In the genomic region with DNA sequence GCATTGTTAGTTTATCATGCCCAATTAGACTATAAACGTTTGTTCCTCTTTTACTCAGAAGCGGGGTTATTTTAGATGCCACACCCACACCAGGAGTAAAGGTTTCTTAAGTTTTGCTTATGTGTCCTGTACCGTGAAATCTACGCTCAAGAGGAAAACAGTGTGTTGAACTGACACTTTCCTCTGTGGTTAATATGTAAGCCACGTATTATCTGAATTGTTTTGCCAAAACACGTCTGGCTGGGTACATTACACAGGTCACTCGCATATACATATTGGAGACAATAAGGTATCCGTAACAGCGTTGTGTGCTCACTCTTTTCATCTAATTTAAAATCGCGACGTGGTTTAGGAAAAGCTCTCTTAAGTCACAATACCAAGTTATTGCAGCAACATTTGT, we compare ENCODE assay signal across 9 mouse cellular contexts.
DNase-seq lines count a peak whose midpoint lies in the region; ATAC-seq lines count a peak whose summit lies in the region.
"Had no signal": no experiment of that assay in that cellular context is flagged by ENCODE, and none has a peak within 500 bp of the region (broad histone marks: within the 10 kb centered on the region; RNA-seq: fewer than 3 reads in every experiment).

No protein-coding gene starts in this region.

- no peak overlapping the region for H3K27ac ChIP-seq in heart, embryonic 12.5 days (ENCODE audit: poor library complexity, severe bottlenecking)
- H3K27ac ChIP-seq in forebrain, embryonic 16.5 days (ENCODE audit: low read length), result peak overlapping the region; percentile 69
- H3K27ac ChIP-seq in liver, embryonic 13.5 days, result no peak overlapping the region

- no peaks in the 10 kb centered on the region for H3K27me3 ChIP-seq in heart, embryonic 12.5 days (replicated peaks)
- H3K27me3 ChIP-seq in forebrain, embryonic 16.5 days (replicated peaks; ENCODE audit: control insufficient read depth, insufficient read depth, low read length), result no peaks in the 10 kb centered on the region
- no peaks in the 10 kb centered on the region for H3K27me3 ChIP-seq in liver, embryonic 13.5 days
- H3K27me3 ChIP-seq: Patski had no signal

- H3K36me3 ChIP-seq in heart, embryonic 12.5 days, result no peaks in the 10 kb centered on the region
- no peaks in the 10 kb centered on the region for H3K36me3 ChIP-seq in forebrain, embryonic 16.5 days (ENCODE audit: control insufficient read depth, insufficient read depth)
- no peaks in the 10 kb centered on the region for H3K36me3 ChIP-seq in liver, embryonic 13.5 days

- H3K9me3 ChIP-seq in heart, embryonic 12.5 days (replicated peaks), result no peaks in the 10 kb centered on the region
- no peaks in the 10 kb centered on the region for H3K9me3 ChIP-seq in forebrain, embryonic 16.5 days (ENCODE audit: control insufficient read depth, low read length)
- no peaks in the 10 kb centered on the region for H3K9me3 ChIP-seq in liver, embryonic 13.5 days (replicated peaks)

- ATAC-seq in heart, embryonic 12.5 days (ENCODE audit: insufficient number of reproducible peaks, low FRiP score), result peak; percentile 15; the same call in 1 of the 2 replicates
- peak; percentile 7 for ATAC-seq in forebrain, embryonic 16.5 days
- no peak for ATAC-seq in liver, embryonic 13.5 days (ENCODE audit: low read depth)

- H3K4me1 ChIP-seq in heart, embryonic 12.5 days (replicated peaks), result no peaks in the 10 kb centered on the region
- 0 out of 2 replicates have a peak, but pooled peaks cover 2% of the 10 kb centered on the region for H3K4me1 ChIP-seq in forebrain, embryonic 16.5 days (replicated peaks; ENCODE audit: control insufficient read depth, insufficient read depth, low read length)
- H3K4me1 ChIP-seq in liver, embryonic 13.5 days (replicated peaks), result no peaks in the 10 kb centered on the region

- WGBS in heart, embryonic 12.5 days, result 43% methylated on average over 12 of the region's 12 CpGs
- WGBS in forebrain, embryonic 16.5 days, result 6% methylated on average over 12 of the region's 12 CpGs
- WGBS in liver, embryonic 13.5 days (ENCODE audit: insufficient replicate concordance), result 21% methylated on average over 12 of the region's 12 CpGs

- no peak for DNase-seq in heart, adult 11 months
- DNase-seq in CD4-positive helper T cell, adult 2 months (ENCODE audit: low read depth, low spot score), result peak; percentile 33
- DNase-seq in liver, embryonic 13.5 days, result no peak
- DNase-seq in skeletal muscle tissue, adult 2 months (ENCODE audit: low read depth, low spot score), result peak; percentile 7
- no peak for DNase-seq in adipocyte (ENCODE audit: low spot score)
- no peak for DNase-seq in embryo, embryonic 9.5 days (ENCODE audit: extremely low spot score)

- peak overlapping the region; percentile 49 for H3K4me3 ChIP-seq in heart, embryonic 12.5 days
- H3K4me3 ChIP-seq in forebrain, embryonic 16.5 days (replicated peaks; ENCODE audit: low read length), result peak overlapping the region; percentile 41
- peak overlapping the region; percentile 51; the same call in 1 of the 2 replicates for H3K4me3 ChIP-seq in liver, embryonic 13.5 days (replicated peaks)

- peak overlapping the region; percentile 66 for H3K4me2 ChIP-seq in heart, embryonic 12.5 days
- H3K4me2 ChIP-seq in forebrain, embryonic 16.5 days (ENCODE audit: low read length), result peak overlapping the region; percentile 76
- H3K4me2 ChIP-seq in liver, embryonic 13.5 days, result peak overlapping the region; percentile 67

- H3K9ac ChIP-seq in heart, embryonic 12.5 days, result peak overlapping the region; percentile 9; the same call in 1 of the 2 replicates
- H3K9ac ChIP-seq in forebrain, embryonic 16.5 days (replicated peaks; ENCODE audit: low read depth, low read length), result peak overlapping the region; percentile 63
- H3K9ac ChIP-seq in liver, embryonic 13.5 days, result no peak overlapping the region

Comparison
In these comparisons a context has a peak if more than half of its experiments do, and no peak if none do; other contexts are left out.
1. DNase-seq: peak in CD4-positive helper T cell, adult 2 months (single experiment) and skeletal muscle tissue, adult 2 months (single experiment); none in heart, adult 11 months (single experiment), liver, embryonic 13.5 days (single experiment), adipocyte (single experiment) and embryo, embryonic 9.5 days (single experiment).
2. Peak in every context shown above with its lines, with median percentiles within 50 percentile points of each other: H3K4me2 ChIP-seq and H3K4me3 ChIP-seq.